ENCODE assay signal across 10 mouse cellular contexts in genomic region chr7:4656818-4657217, GRCm38 (mm10). TPM values are rescaled to one million over a fixed set of nuclear protein-coding genes. Genes with fewer than 3 reads are reported as not detected.
DNase-seq lines count a peak whose midpoint lies in the region; ATAC-seq and TF ChIP-seq lines count a peak whose summit lies in the region.
"Had no signal": no experiment of that assay in that cellular context is flagged by ENCODE, and none has a peak within 500 bp of the region (broad histone marks: within the 10 kb centered on the region; RNA-seq: fewer than 3 reads in every experiment).

No protein-coding gene starts in this region.

- intact Hi-C loops in heart, postnatal 25 days (cut with DNase I), result loop anchor here (5.0 to 10.0 kb wide), 3 partner anchors 155 to 952 kb away; partner anchors contain the start of genes Rps9 and Ube2s

- H3K9ac ChIP-seq in heart, embryonic 15.5 days, result peak overlapping the region; percentile 98; the same call in 1 of the 2 replicates
- H3K9ac ChIP-seq in hindbrain, postnatal 0 days (replicated peaks; ENCODE audit: low read length), result peak overlapping the region; percentile 92; the same call in 1 of the 2 replicates
- H3K9ac ChIP-seq in midbrain, embryonic 13.5 days (replicated peaks), result peak overlapping the region; percentile 86

- peaks cover 44% of the 10 kb centered on the region for H3K4me1 ChIP-seq in heart, embryonic 15.5 days (replicated peaks)
- H3K4me1 ChIP-seq in brown adipose tissue, adult 24 weeks (ENCODE audit: control insufficient read depth, insufficient read depth, insufficient read length, low read length), result peaks cover 36% of the 10 kb centered on the region
- peaks cover 28% of the 10 kb centered on the region for H3K4me1 ChIP-seq in hindbrain, postnatal 0 days (ENCODE audit: insufficient read depth, low read length)
- H3K4me1 ChIP-seq in midbrain, embryonic 13.5 days (replicated peaks), result peaks cover 61% of the 10 kb centered on the region

- H3K4me2 ChIP-seq in heart, embryonic 15.5 days, result peak overlapping the region; percentile 86
- peak overlapping the region; percentile 97 for H3K4me2 ChIP-seq in hindbrain, postnatal 0 days (ENCODE audit: low read depth, low read length)
- peak overlapping the region; percentile 98 for H3K4me2 ChIP-seq in midbrain, embryonic 13.5 days (replicated peaks)

- H3K4me3 ChIP-seq in heart, embryonic 15.5 days, result peak overlapping the region; percentile 94
- H3K4me3 ChIP-seq in brown adipose tissue, adult 24 weeks (ENCODE audit: insufficient read depth, low read depth, low read length), result peak overlapping the region; percentile 24; the same call in 1 of the 2 replicates
- H3K4me3 ChIP-seq in hindbrain, postnatal 0 days (ENCODE audit: low read length), result no peak overlapping the region
- H3K4me3 ChIP-seq in midbrain, embryonic 13.5 days (replicated peaks), result peak overlapping the region; percentile 63

- H3K27ac ChIP-seq in heart, embryonic 15.5 days, result no peak overlapping the region
- no peak overlapping the region for H3K27ac ChIP-seq in brown adipose tissue, adult 24 weeks (replicated peaks; ENCODE audit: low read depth, low read length)
- no peak overlapping the region for H3K27ac ChIP-seq in hindbrain, postnatal 0 days
- no peak overlapping the region for H3K27ac ChIP-seq in midbrain, embryonic 13.5 days

- DNase-seq in heart, postnatal 25 days (ENCODE audit: low spot score), result no peak
- DNase-seq in hindbrain, postnatal 0 days (ENCODE audit: low spot score), result no peak
- DNase-seq in spleen, postnatal 14 days (ENCODE audit: low spot score in 2 of 2), result no peak
- DNase-seq in kidney, postnatal 4 days, result no peak
- DNase-seq: cerebellum, adult 8-10 months; layer of hippocampus, postnatal 36 days had no signal

- H3K27me3 ChIP-seq in heart, embryonic 15.5 days, result no peaks in the 10 kb centered on the region
- H3K27me3 ChIP-seq in hindbrain, postnatal 0 days (ENCODE audit: insufficient read depth, low read length), result no peaks in the 10 kb centered on the region
- H3K27me3 ChIP-seq in midbrain, embryonic 13.5 days, result no peaks in the 10 kb centered on the region

- no peak for TF ChIP-seq CTCF in hindbrain, postnatal 0 days (IDR thresholded peaks at IDR 0.05; ENCODE audit: low read depth)

- 30% methylated on average over 1 of the region's 1 CpGs for WGBS in heart, embryonic 15.5 days
- WGBS in hindbrain, postnatal 0 days, result 50% methylated on average over 1 of the region's 1 CpGs
- 63% methylated on average over 1 of the region's 1 CpGs for WGBS in midbrain, embryonic 13.5 days

- no peaks in the 10 kb centered on the region for H3K36me3 ChIP-seq in heart, embryonic 15.5 days
- H3K36me3 ChIP-seq in hindbrain, postnatal 0 days (ENCODE audit: insufficient read depth, low read length), result 0 out of 2 replicates have a peak, but pooled peaks cover 5% of the 10 kb centered on the region
- peaks cover 12% of the 10 kb centered on the region for H3K36me3 ChIP-seq in midbrain, embryonic 13.5 days

- no peak for ATAC-seq in heart, embryonic 15.5 days (replicated peaks; ENCODE audit: insufficient number of reproducible peaks, insufficient read depth, low FRiP score, low read depth)
- no peak for ATAC-seq in hindbrain, postnatal 0 days
- ATAC-seq in midbrain, embryonic 13.5 days, result no peak
- no peak for ATAC-seq in cerebellum, adult (ENCODE audit: insufficient number of reproducible peaks, low FRiP score, low TSS enrichment)

- H3K9me3 ChIP-seq in heart, embryonic 15.5 days (replicated peaks), result no peaks in the 10 kb centered on the region
- H3K9me3 ChIP-seq in hindbrain, postnatal 0 days (ENCODE audit: low read length), result no peaks in the 10 kb centered on the region
- H3K9me3 ChIP-seq in midbrain, embryonic 13.5 days, result no peaks in the 10 kb centered on the region

RNA-seq across cellular contexts. Expression of gene Ppp6r1, which starts 2.0 kb away (rescaled TPM):
- 6.2 and 8.2 TPM in 2 replicates for polyA plus RNA-seq in heart, embryonic 15.5 days (2015; fragmentation: Nextera tagmentation; extraction: Ambion mirVana)
- 10 to 100 TPM; 74.9 to 76.3 TPM for total RNA-seq in heart, postnatal 25 days (2021)
- polyA plus RNA-seq in brown adipose tissue, adult 24 weeks (2012; ENCODE audit: insufficient read depth, insufficient read length, missing spikeins), result 31.0 and 46.4 TPM in 2 replicates
- total RNA-seq in hindbrain, postnatal 0 days (2014; rRNA removed), result 136 and 142 TPM in 2 replicates
- 9.4 and 10.3 TPM in 2 replicates for polyA plus RNA-seq in hindbrain, postnatal 0 days (2015; fragmentation: Nextera tagmentation; extraction: Ambion mirVana)
- 9.2 and 11.4 TPM in 2 replicates for polyA plus RNA-seq in midbrain, embryonic 13.5 days (2015; fragmentation: Nextera tagmentation; extraction: Ambion mirVana)

RNA-seq across cellular contexts. Expression of gene Tmem86b, which starts 25.6 kb away (rescaled TPM):
- polyA plus RNA-seq in heart, embryonic 15.5 days (2015; fragmentation: Nextera tagmentation; extraction: Ambion mirVana), result 1.5 and 1.6 TPM in 2 replicates
- 1 to 10 TPM; 4.9 to 6.4 TPM for total RNA-seq in heart, postnatal 25 days (2021)
- 1.0 and 2.2 TPM in 2 replicates for polyA plus RNA-seq in brown adipose tissue, adult 24 weeks (2012; ENCODE audit: insufficient read depth, insufficient read length, missing spikeins)
- 14.2 and 17.4 TPM in 2 replicates for total RNA-seq in hindbrain, postnatal 0 days (2014; rRNA removed)
- polyA plus RNA-seq in hindbrain, postnatal 0 days (2015; fragmentation: Nextera tagmentation; extraction: Ambion mirVana), result 1.1 and 1.5 TPM in 2 replicates
- polyA plus RNA-seq in midbrain, embryonic 13.5 days (2015; fragmentation: Nextera tagmentation; extraction: Ambion mirVana), result 3.8 and 3.9 TPM in 2 replicates

RNA-seq across cellular contexts. Expression of gene Hspbp1, which starts 28.1 kb away (rescaled TPM):
- polyA plus RNA-seq in heart, embryonic 15.5 days (2015; fragmentation: Nextera tagmentation; extraction: Ambion mirVana), result 71.7 and 81.2 TPM in 2 replicates
- total RNA-seq in heart, postnatal 25 days (2021), result 10 to 100 TPM; 32.1 to 33.3 TPM
- 21.7 and 23.6 TPM in 2 replicates for polyA plus RNA-seq in brown adipose tissue, adult 24 weeks (2012; ENCODE audit: insufficient read depth, insufficient read length, missing spikeins)
- 259 and 288 TPM in 2 replicates for total RNA-seq in hindbrain, postnatal 0 days (2014; rRNA removed)
- 172 and 174 TPM in 2 replicates for polyA plus RNA-seq in hindbrain, postnatal 0 days (2015; fragmentation: Nextera tagmentation; extraction: Ambion mirVana)
- polyA plus RNA-seq in midbrain, embryonic 13.5 days (2015; fragmentation: Nextera tagmentation; extraction: Ambion mirVana), result 122 and 123 TPM in 2 replicates

RNA-seq across cellular contexts. Expression of gene Brsk1, which starts 33.6 kb away (rescaled TPM):
- polyA plus RNA-seq in heart, embryonic 15.5 days (2015; fragmentation: Nextera tagmentation; extraction: Ambion mirVana), result 0.79 TPM in 2 replicates
- total RNA-seq in heart, postnatal 25 days (2021), result 1 to 10 TPM; 1.1 to 1.3 TPM
- 0.63 TPM in 2 replicates for polyA plus RNA-seq in brown adipose tissue, adult 24 weeks (2012; ENCODE audit: insufficient read depth, insufficient read length, missing spikeins)
- 195 and 217 TPM in 2 replicates for total RNA-seq in hindbrain, postnatal 0 days (2014; rRNA removed)
- 6.7 and 7.1 TPM in 2 replicates for polyA plus RNA-seq in hindbrain, postnatal 0 days (2015; fragmentation: Nextera tagmentation; extraction: Ambion mirVana)
- polyA plus RNA-seq in midbrain, embryonic 13.5 days (2015; fragmentation: Nextera tagmentation; extraction: Ambion mirVana), result 6.8 and 7.6 TPM in 2 replicates

RNA-seq across cellular contexts. Expression of gene Ptprh, which starts 53.0 kb away (rescaled TPM):
- polyA plus RNA-seq in heart, embryonic 15.5 days (2015; fragmentation: Nextera tagmentation; extraction: Ambion mirVana), result not detected in 2 replicates
- total RNA-seq in heart, postnatal 25 days (2021), result not detected
- not detected in 2 replicates for polyA plus RNA-seq in brown adipose tissue, adult 24 weeks (2012; ENCODE audit: insufficient read depth, insufficient read length, missing spikeins)
- 0.54 and 0.99 TPM in 2 replicates for total RNA-seq in hindbrain, postnatal 0 days (2014; rRNA removed)
- polyA plus RNA-seq in hindbrain, postnatal 0 days (2015; fragmentation: Nextera tagmentation; extraction: Ambion mirVana), result 0.52 and 0.74 TPM in 2 replicates
- polyA plus RNA-seq in midbrain, embryonic 13.5 days (2015; fragmentation: Nextera tagmentation; extraction: Ambion mirVana), result 0.35 and 0.67 TPM in 2 replicates
